Mouse (Mus musculus): ENCODE results near the gene Gcsam.
A peak's percentile ranks its signal among the peaks of the same experiment; 100 is the strongest.

Gcsam gene

DNA sequence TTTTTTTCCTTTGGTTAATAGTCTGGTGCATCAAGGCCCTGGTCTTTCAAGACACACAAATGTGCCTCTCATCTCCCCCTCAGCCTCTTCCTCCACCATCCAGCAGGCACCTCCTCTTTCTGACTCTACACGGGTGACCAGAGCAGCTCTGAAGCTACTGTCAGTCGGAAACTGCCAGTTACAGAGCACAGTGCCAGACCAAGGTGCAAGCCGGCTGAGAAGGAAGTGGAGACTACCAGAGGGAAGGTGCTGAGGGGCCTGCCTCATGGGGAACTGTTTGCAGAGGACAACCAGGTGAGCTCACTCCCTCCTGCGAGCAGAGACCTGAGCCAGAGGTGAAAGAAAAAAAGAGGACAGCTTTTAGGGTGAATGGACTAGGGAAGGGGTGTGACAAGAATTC is at the start of gene Gcsam:
Gene Gcsam (plus strand): TSS at position 114 of the 400 bp plus-strand sequence.
- DNase-seq, result no peak

DNA sequence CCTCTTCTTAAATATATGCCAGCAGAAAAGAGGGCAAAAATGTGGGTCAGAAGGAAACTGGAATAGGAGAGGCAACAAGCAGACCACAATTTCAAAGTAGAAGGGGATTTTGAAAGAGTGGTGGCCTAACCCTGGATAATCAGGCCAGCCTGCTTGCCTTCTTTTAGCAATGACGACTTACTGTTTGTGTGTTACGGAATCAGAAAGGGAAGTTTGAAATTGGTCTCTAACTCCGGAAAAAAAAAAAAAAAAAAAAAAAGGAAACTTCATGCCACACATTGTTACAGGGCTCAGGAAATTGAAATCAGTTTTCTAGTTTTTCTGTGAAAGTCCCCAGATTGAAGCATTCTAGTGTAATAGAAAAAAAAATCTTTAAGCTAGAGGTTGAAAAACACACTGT is 48.4 kb upstream of the Gcsam start:
- no peak for DNase-seq

DNA sequence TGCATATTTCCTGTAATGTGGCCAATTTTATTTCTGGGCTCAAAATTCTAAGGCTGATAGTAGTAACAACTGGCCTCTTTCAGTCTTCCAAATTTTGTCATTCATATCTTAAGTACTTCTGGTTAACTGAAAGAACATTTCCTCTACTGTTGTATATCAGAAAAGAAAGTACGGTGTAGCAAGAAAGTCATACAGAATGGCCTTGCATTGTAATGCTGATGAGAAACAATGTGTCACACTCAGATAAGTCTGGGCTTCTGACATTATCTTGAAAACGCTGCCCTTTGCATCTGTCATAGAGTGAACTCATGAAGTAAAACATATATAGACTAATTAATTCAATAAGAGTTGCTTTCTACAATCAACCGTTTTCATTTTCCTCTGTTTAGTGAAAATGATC is 37.9 kb upstream of the Gcsam start:
- DNase-seq, result no peak

DNA sequence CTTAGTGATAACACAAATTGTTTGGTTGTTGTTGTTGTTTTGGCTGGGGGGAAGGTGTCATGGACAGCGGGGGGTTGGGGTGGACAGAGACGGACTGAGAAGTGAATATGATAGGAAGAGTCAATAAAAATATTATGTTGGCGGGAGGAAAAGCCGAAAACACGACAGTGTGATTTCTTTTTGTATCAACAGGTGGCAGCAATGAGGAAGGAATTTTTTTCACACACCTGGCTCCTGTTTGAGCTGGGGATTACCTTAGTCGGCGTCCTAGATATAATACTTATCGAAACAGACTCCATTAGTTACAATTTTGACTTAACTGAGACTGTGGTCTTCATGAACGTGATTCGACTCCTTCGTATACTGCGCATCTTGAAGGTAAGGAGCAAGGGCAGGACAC is 30.3 kb upstream of the Gcsam start:
- no peak for DNase-seq

GRCm38 (mm10) chr16:45582512-45582911 is 27.7 kb upstream of the Gcsam start:
- peak in 1 of 2 experiments; percentile 34 for DNase-seq

DNA sequence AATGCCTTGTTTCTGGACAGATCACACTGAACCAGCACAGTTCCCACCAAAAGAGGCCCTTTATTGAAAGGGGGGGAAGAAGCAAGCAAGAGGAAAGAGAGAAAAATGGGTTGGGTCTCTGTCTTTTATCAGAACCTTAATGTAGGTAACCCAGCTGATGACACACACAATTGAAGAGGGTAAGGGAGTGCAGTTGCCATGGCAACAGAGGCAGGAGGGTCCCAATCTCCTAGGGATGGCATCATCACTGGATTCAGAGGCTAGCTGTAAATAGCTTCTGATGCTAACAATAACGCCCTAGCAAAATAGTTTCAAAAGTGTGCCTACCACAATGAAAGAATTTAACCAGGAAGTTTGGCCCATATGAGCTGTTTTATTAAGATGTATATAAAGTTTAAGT is 16.5 kb upstream of the Gcsam start:
- DNase-seq, result no peak

DNA sequence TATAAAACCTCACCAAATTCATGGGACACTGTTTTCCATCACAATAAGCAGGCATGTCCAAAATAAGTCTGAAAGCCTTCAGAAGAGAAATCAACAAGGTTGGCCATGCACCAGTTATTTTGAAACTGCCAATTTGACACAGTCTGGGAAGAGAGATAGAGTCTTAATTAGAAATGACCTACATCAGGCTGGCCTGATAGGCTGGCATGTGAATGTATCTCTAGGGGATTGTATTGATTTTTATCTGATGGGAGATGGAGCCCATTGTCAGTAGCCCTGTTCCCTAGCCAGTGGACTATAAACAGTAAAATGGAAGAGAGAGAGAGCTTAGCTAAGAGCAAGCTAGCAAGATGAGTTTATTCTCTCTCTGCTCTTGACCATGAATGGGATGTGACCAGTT is 14.7 kb upstream of the Gcsam start:
- DNase-seq, result no peak

- peak; percentile 29 to 42 for DNase-seq
These were observed 1.7 kb upstream of the Gcsam start for GRCm38 (mm10) chr16:45608481-45608954.

DNA sequence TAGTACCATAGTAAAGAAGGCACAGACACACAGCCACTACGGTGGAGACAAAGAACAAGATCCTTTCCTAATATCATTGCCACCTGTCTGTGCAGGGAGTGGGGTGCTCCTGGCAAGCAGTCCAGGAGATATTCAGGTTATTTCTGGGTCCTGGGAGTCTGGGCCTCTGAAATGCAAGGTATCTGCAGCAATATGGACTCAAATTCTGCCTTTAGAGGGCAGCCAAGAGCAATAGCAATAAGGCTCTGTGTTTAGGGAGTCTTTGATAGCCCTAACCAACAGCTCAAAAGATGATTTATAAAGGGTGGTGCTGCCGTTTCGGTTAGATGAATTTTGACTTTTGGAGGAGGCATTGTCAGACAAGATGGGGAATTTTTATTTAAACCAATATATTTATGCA is 880 bp upstream of the Gcsam start:
- DNase-seq, result peak in 1 of 2 experiments; percentile 47

DNA sequence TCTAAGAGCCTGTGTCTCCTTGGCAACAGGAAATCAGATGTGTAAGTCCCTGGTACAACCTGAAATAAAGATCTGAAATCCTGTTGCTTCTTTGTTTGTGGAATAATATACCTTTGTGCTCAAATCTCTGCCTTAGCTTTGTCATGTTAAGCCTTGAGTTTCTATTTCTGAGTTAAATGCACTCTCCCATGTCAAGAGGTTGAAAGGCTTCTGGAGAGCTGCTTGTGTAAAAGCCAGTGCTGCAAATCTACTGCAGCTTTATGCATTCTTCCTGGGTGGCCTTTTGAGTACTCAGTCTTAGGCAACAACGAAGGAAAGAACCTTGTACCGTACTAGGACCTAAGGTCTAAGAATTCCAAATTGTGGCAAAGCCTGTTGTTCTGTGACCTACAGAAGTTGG is 3.1 kb downstream of the Gcsam start:
- no peak for DNase-seq

- no peak for DNase-seq
These were observed 5.8 kb downstream of the Gcsam start for GRCm38 (mm10) chr16:45615944-45616343.

DNA sequence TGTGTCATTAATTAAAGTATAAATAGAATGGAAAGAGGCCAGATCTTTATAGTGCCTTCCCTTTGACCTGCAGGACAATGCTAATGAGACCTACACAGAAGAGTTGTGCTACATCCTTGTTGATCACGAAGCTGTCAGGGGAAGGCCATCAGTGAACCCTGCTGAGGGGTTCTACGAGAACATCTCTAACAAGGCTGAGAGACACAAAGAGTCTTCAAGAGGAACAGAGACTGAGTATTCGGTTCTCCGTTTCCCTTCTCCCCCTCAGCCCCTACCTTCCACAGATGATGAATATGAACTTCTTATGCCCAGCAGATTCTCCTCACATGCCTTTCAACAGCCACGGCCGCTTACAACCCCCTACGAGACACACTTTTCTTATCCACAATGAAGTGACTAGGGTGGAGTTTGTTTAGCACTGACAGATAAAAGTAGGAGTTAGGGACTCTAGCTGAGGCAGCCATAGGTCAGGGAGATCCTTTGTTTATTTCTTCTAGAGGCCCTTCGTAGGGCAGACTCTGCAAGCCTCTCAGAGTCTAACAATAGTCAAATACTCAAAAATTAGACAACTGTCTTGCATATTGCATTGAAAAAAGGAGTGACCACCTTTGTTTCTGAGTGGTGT is 9.7 kb downstream of the Gcsam start:
- no peak for DNase-seq

DNA sequence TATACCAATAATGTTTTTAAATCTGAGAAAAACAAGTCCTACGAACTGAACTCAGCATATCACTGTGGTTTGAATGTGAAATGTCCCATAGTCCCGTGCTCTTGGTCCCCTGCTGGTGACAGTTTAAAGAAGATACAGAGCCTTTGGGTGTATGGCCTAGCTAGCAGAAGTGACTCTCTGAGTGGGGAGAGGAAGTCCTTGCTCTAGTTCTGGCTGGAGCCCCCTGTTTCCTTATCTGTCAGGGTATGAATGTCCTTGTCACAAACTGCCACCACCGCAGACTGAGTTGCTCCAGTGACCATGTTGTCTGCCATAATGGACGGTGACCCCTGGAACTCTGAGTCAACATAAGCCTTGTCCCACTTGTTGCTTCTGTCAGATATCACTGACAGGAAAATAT is 13.1 kb downstream of the Gcsam start:
- DNase-seq, result no peak

- DNase-seq, result no peak
These were observed 14.6 kb downstream of the Gcsam start for GRCm38 (mm10) chr16:45624791-45625190.

DNA sequence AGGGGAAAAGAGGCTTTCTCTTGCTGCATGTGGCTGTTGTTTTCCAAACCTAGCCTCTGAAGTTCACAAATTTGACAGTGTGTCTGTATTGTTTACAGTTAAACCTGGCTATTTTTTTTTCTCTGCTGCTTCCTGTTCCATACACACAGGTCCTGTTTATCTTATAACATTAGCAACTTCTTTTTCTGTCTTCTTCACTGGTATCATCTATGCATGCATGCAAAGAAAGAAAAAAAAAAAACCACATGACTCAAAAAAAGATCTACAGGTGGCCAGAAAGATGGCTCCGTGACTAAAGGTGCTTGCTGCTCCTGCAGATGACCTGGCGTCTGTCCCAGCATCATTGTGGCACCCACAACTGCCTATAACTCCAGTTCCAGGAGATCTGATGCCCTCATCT is 15.2 kb downstream of the Gcsam start:
- DNase-seq, result no peak

DNA sequence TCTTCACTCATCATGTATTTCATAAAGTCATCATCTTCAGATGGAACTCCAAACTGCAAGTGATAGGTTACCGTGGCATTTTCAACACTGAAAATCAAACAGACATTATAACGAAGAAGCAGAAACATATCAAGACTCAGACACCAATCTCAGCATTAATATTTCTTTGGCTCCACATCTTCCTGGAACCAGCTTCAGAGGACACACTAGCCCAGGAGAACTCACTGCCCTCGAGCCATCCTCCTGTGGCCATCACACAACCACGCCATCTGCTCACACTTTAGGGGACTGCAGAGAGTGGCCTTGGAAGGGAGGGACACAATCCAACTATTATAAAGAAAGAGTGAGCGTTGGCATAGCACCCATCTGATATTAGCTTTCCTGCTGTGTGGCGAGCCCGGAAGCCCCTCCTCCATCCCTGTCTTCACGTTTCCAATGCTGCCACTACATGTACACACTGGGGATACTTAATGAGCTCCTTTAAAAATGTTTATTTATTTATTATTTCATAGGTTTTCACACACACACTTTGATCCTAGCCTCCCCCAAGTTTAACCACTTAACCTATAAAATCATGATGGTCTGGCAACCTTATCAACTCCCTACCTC is 19.4 kb downstream of the Gcsam start:
- DNase-seq, result peak; percentile 11 to 43

- peak in 1 of 2 experiments; percentile 77 for DNase-seq
These were observed 20.3 kb downstream of the Gcsam start for GRCm38 (mm10) chr16:45630347-45630960.

- no peak for DNase-seq
These were observed 22.2 kb downstream of the Gcsam start for GRCm38 (mm10) chr16:45632420-45632819.

DNA sequence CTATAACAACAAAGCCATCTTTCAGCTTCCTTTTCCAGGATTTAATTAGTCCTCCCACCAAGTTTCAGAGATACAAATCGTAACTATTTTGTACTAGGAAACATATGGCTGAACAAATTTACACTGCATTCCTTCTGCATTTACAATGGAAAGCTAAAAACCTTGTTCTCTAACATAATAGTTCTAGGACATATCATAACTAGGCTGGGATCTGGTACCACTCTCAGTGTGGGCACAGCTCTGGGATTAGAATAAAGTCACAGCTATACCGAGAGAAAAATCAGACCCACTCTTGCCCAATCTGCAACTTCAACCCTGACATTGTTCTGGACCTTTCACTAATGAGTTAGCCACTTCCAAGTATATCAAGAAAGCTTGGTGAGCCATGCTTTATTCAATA is 25.6 kb downstream of the Gcsam start:
- no peak for DNase-seq

GRCm38 (mm10) chr16:45640070-45640762 is 30.0 kb downstream of the Gcsam start:
- no peak for DNase-seq

- DNase-seq, result no peak
These were observed 31.1 kb downstream of the Gcsam start for GRCm38 (mm10) chr16:45641301-45641700.

DNA sequence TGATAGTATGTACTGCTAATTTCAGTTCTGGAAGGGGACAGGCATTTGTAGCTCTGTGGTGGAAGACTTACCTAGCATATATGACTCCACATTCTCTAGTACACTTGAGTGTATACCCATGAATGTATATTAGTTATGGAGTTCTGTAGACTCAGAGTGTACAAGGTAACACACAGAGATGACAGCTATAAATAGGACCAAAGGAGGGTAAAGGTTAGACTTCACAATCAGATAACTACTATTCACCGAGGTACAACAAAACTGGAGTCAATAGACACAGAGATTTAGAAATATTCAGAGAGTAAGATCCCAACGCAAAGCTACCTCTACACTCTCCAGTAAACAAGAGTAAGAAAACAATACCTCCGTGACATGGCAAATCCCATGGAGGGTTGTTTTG is 33.8 kb downstream of the Gcsam start:
- no peak for DNase-seq

- no peak for DNase-seq
These were observed 34.2 kb downstream of the Gcsam start for GRCm38 (mm10) chr16:45644380-45644779.

DNA sequence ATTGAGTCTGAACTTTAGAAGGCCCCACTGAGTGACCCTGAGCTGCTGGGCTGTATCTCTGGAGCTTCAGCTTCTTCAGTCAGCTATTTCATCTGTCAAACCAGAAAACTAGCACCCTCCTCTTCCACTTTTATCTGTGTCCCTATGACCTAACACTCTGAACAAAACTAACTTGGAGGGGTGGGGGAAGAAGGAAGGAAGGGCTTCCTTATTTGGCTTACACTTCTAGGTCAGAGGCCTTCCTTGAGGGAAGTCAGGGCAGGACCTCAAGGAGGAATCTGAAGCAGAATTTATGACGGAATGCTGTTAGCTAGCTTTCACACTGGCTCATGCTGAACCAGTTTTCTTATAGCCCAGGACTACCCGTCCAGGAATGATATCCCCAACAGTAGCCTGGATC is 41.3 kb downstream of the Gcsam start:
- DNase-seq, result peak in 1 of 2 experiments; percentile 13

Measured in lung, postnatal 4 days (tissue).